ENCODE assay signal across 7 mouse cellular contexts in the genomic region with DNA sequence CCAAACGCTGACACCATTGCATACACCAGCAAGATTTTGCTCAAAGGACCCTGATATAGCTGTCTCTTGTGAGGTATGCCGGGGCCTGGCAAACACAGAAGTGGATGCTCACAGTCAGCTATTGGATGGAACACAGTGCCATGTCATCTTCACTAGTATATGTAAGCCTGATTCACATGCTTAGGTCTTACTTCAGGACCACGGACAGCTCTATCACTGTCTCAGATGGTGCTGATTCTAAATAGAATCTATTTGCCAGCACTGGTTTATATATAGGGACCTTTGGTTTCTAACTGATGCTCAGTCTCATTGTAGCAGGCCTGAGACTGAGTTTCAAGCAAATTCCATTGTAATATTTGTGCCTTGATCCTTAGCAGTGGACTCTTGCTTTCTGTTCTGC.
DNase-seq lines count a peak whose midpoint lies in the region; ATAC-seq lines count a peak whose summit lies in the region.
"Not testable (repeated sequence)": the region's sequence is repeated elsewhere in the genome, so short reads cannot be mapped to it uniquely, and the experiment has no call there.

No protein-coding gene starts in this region.

- H3K4me2 ChIP-seq in embryonic facial prominence, embryonic 14.5 days (ENCODE audit: low read depth, low read length); hindbrain, embryonic 14.5 days (replicated peaks): not testable (repeated sequence)

- not testable (repeated sequence) for H3K4me3 ChIP-seq in embryonic facial prominence, embryonic 14.5 days (ENCODE audit: low read depth, low read length); hindbrain, embryonic 14.5 days (replicated peaks; ENCODE audit: low read length)

- H3K9me3 ChIP-seq in embryonic facial prominence, embryonic 14.5 days (ENCODE audit: control insufficient read depth, low read length); hindbrain, embryonic 14.5 days (ENCODE audit: control insufficient read depth, low read length): not testable (repeated sequence)

- H3K4me1 ChIP-seq in embryonic facial prominence, embryonic 14.5 days (ENCODE audit: control insufficient read depth, insufficient read depth, low read length); hindbrain, embryonic 14.5 days (replicated peaks; ENCODE audit: control insufficient read depth, insufficient read depth, low read length): not testable (repeated sequence)

- not testable (repeated sequence) for H3K36me3 ChIP-seq in embryonic facial prominence, embryonic 14.5 days (ENCODE audit: control insufficient read depth, insufficient read depth, low read length); hindbrain, embryonic 14.5 days (replicated peaks; ENCODE audit: control insufficient read depth, insufficient read depth)

- H3K27ac ChIP-seq in embryonic facial prominence, embryonic 14.5 days (replicated peaks; ENCODE audit: low read depth, low read length); hindbrain, embryonic 14.5 days: not testable (repeated sequence)

- not testable (repeated sequence) for H3K27me3 ChIP-seq in embryonic facial prominence, embryonic 14.5 days (replicated peaks; ENCODE audit: control insufficient read depth, insufficient read depth, low read length); hindbrain, embryonic 14.5 days (ENCODE audit: control insufficient read depth, insufficient read depth, low read length)

- WGBS in embryonic facial prominence, embryonic 14.5 days = 50% methylated on average over 3 of the region's 3 CpGs
- WGBS in hindbrain, embryonic 14.5 days = 65% methylated on average over 3 of the region's 3 CpGs

- H3K9ac ChIP-seq in embryonic facial prominence, embryonic 14.5 days (ENCODE audit: low read depth, low read length); hindbrain, embryonic 14.5 days: not testable (repeated sequence)

- not testable (repeated sequence) for ATAC-seq in embryonic facial prominence, embryonic 14.5 days (ENCODE audit: low read depth); hindbrain, embryonic 14.5 days (ENCODE audit: low FRiP score)

- peak; percentile 15 for DNase-seq in Muller cell, postnatal 12 days (ENCODE audit: inconsistent ontology term)
- DNase-seq in c-Kit-positive CD71-negative TER-119-negative erythroid progenitor cells, embryonic 14.5 days (ENCODE audit: low read depth) = peak; percentile 14
- peak; percentile 88 for DNase-seq in embryonic facial prominence, embryonic 14.5 days (ENCODE audit: low spot score)
- peak; percentile 57 for DNase-seq in hindbrain, embryonic 14.5 days (ENCODE audit: low spot score)
- DNase-seq in kidney, postnatal 36 days = peak; percentile 11 to 53
- DNase-seq in lung, postnatal 10 days = peak; percentile 29
- peak; percentile 78 for DNase-seq in retina, embryonic 14.5 days (ENCODE audit: low spot score)

Comparison
In these comparisons a context has a peak if more than half of its experiments do, and no peak if none do; other contexts are left out.
1. DNase-seq: peak in every context shown above with its lines; median percentile 88 in embryonic facial prominence, embryonic 14.5 days; 78 in retina, embryonic 14.5 days; 57 in hindbrain, embryonic 14.5 days; 32 in kidney, postnatal 36 days; 29 in lung, postnatal 10 days; 15 in Muller cell, postnatal 12 days; 14 in c-Kit-positive CD71-negative TER-119-negative erythroid progenitor cells, embryonic 14.5 days.